Mouse (Mus musculus) megakaryocyte, adult 5-6 weeks (primary cell): ENCODE measurements around the gene Cfap45. TPM values are rescaled to one million over a fixed set of nuclear protein-coding genes. Genes with fewer than 3 reads are reported as not detected.

Experiments
- ATAC-seq: 2 replicates; pipeline ENCODE4 v1.8.0; 2016; ENCODE audit warnings: mild to moderate bottlenecking, inconsistent platforms; ENCODE audit not compliant: poor library complexity, severe bottlenecking
- total RNA-seq, 2 experiments: library from RNA; stranded (forward) in 1 of 2; stranded (reverse) in 1 of 2; fragments of 153-499, 151-499 nt in 1 of 2; fragments of 221-1000, 200-1000 nt in 1 of 2; gene quantifications; 2 replicates each; pipeline versions ENCODE4 v1.2.3 to v1.2.4; 2015 to 2017

Gene Cfap45
- total RNA-seq, 2 experiments from 2014 or later = 0.11 TPM; not detected in 1

DNA sequence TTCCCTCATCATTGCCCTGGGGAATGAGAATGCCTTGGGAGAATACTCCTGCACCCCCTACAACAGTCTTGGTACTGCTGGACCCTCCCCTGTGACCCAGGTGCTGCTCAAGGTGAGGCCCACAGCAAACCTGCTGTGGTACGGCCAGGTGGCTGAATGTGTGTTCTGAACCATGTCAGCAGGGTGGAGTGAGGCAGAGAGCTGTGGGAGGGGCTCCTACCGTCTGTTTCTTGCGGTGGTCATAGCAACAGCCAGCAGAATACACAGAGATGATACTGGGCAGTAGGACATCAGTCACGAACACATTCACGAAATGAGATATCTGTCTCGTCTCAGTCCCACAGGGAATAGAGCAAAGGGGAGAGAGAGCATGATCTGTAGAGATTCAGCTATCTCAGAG, 27.1 kb upstream of the Cfap45 start:
- ATAC-seq = no peak

DNA sequence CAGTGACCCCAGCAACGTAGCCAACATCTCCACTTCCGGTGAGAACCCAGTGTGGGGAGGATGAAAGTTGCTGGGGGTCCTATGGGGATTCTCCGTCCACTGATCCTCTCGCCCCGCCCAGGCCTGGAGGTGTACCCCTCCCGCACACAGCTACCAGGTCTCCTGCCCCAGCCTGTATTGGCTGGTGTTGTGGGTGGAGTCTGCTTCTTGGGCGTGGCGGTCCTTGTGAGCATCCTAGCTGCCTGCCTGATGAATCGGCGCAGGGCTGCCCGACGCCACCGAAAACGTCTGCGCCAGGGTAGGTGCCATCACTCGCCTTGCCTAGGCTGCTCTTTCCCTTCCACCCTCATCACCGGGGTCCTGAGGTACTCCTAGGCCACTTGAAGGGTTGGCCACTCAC, 24.6 kb upstream of the Cfap45 start:
- no peak for ATAC-seq

DNA sequence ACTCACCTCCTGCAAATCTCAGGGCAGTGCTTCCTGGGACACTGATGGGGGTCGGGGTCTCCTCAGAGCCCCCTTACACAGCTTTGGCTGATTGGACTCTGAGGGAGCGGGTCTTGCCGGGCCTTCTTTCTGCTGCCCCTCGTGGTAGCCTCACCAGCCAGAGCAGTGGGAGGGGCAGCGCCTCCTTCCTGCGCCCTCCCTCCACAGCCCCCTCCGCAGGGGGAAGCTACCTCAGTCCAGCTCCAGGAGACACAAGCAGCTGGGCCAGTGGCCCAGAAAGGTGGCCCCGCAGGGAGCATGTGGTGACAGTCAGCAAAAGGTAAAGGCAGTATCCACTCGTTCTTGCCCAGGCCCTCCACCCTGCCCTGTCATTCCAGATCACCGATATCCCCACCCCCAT, 23.2 kb upstream of the Cfap45 start:
- ATAC-seq = no peak

DNA sequence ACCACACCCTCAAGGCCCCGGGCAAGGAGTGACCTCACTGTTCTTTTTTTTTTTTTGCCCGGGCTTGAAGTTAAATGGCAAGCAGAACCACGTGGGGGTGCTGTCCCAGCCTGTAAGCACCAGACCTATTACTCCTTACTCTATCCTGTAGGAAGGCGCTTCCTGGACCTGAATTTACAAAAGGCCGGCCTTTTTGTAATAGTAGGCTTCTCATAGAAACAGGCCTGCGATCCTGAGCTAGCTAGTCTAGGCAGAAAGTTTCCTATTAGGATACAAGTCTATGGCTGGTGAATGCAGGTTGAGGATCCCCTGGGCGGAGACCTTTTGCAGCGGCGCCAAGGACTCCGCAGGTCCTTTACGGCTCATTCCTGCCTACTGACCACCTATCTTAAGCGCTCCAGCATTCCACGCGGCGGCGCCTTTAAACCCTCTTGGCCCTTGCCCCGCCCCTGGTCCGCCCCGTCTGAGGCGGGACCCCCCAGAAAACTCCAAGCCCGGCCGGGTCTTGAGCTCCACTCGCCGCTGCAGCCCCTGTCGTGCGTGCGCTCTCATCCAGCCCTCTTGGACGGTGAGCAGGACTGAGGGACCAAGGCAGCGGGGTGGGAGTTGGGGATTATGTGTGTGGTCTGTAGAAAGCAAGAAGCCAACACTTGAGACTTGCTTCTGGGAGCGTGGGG, 20.7 kb upstream of the Cfap45 start, which contains the start of gene Tagln2:
Gene Tagln2 (plus strand): TSS at position 283 of the 677 bp plus-strand sequence.
- peak; percentile 30 for ATAC-seq

DNA sequence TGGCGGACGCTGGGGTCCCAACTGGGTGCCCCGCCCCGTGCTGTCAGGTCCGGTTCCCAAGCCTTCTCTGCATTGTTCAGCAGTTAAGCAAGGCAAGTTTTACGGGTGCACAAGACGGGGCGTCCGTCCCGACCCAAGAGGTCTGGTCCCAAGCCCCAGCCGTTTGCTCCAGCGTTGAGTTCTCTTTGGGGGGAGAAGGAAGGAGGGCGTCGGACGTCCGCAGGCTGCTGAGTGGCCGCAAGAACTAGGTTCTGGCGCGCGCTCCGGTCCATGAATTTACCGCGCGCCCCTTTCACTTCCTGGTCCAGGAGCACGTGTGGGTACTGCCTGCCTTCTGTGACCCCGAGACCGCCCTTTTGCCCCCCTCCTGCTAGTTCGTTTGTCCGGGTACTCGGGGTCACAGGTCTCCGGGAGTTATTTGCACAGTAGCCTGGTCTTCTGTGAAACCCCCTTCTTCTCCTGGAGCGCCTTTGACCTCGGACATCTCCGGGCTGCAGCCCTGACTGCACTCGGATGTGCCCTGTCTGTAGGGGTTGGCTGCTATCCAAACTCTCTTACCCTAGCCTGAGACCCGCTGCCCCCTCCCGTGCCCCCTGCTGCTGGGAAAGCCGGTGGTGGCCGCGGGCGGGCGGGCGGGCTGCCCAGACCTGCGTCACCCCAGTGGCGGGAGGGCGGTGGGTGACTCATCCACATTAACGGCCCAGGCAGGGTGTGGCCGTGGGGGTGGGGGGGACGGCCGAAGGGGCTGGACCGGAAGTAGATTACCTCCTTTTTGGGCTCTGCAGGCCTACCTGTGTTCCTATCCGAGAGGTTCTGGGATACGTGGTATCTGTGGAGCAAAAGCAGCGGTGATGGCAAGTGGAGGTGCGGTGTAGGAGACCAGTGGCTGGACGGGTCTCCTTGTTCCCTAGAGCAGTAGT, 19.9 kb upstream of the Cfap45 start:
- peak; percentile 45 for ATAC-seq

DNA sequence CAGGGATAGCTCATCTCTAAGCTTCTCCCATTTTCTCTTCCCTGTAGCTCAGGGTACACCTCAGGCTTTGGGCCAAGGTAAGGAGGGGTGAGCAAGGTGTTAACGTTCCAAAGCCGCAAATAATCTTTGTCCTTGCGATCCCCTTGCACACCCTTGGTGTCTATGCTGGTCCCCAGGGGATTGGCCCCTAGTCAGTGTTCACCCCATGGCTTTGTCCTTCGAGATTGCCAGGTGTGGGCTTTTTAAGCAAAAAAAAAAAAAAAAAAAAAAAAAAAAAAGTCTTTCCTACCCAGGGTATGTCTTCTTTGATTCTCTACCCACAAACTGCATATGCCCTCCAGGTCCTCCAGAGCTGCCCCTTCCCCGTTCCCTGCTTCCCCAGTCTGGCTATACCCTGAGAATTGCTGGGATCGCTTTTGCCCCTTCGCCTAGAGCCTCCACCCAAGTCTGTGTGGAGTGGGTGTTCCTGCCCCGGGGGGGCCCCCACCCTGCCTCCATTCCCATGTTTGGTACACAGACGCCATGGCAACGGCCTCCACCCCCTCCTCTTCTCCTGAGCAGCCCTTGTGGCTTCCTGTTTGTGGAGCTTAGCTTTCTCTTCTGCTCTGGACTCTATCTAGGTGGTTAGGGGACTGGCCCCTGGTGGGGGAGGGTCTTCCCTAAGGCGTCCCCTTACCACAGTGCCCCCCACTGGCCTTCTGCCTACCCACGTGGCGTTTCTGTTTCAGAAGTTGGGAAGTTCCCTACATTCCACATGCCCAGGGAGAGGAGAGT, 19.0 kb upstream of the Cfap45 start:
- peak; percentile 45 for ATAC-seq

DNA sequence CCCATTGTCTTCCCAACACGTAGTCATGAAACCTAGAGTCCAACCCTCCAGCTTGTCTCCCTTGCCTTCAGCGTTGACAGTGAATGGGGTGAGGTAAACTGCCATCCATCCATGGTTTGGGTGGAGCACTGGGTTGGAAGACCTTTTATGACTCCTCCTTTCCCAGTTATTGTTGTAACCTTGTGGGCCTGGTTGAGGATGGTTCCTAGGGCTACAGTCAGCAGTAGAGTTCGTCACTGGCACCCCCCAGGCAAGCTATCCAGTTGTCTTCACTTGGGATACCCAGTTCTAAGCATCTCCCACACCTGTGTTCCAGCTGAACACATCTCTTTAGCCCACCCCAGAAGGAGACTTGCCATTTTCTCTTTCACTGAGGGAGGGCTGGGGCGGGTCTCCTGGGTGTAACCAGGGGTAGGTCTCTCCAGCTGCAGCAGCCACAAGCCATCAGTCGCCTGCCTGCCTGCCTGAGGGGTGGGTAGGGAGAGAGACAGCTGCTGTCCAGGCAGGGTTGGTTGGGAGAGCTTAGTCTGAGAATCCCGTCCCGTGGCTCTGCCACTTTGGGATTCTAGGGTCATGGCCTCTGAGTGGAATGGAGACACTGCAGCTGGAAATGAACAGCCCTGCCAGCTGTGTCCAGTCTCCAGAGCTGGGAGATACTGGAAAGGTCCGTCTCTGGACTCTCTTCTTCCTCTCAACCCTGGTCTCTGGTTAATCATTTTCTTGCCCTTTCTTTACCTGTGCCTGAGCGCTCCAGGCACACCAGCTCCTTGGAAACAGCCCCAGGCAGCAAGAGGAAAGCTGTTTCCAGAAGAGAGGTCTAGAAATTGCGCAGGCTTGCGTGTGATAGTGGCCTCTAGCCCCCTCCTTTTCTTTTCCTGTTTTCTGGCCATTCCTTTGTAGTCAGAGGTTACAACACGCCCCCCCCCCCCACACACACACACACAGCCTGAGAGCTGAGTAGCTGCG, 18.2 kb upstream of the Cfap45 start:
- no peak for ATAC-seq

DNA sequence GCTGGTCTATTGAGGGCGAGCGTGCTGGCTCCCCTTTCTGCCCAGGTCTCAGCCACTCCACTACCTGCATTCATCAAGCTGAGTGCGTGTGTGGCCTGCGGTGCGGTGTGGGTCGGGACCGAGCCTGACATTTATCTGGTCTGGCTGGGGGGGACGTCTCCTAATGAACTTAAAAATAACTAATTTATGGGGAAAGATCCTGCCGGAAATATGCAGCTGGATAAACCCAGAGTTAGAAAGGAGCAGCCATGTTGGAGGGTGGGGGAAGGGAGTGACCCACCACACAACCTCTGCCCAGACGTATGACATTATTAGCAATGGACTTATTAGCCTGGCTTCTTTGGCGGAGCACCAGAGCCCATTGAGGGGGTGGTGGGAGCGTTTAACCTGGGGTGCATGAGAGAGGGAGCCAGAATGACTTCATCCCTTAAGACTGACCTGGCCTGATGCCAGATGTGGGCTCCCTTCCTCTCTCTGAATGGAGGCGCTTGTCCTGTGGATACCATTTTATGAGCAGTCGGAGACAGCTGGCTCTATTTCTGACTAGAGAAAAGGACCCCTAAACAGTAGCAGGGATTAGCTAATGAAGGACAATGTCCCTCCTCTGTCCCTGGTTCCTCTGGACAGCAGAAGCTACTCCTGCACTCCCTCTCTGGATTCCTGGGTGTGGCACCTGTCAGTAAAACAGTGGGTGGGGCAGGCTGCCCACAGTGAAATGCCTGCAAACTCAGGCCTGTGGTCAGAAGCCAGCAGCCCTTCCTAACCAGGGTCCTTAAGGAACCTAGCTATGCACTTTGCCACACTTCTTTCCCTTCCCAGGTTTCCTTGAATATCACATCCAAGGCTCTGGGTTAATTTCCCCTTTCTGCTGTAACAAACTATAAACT, 17.2 kb upstream of the Cfap45 start:
- no peak for ATAC-seq

DNA sequence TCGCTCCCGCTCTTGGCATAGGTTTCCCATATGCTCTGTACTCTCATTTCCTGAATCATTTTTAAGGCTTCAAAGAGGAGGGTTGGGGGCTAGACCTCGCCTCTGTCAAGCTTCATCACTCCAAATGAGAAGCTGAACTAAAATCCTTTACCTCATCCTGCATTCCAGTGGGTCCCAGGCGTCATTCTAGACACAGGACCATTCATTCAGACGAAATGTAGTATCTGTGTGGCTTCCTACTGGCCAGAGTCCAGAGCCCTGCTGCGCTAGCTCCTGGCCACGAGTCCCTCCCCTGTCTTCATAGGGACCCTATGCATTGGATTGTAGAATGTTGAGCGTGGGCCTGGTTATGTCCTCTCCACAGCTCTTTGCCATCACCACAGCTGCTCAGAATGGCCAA, 15.8 kb upstream of the Cfap45 start:
- no peak for ATAC-seq

DNA sequence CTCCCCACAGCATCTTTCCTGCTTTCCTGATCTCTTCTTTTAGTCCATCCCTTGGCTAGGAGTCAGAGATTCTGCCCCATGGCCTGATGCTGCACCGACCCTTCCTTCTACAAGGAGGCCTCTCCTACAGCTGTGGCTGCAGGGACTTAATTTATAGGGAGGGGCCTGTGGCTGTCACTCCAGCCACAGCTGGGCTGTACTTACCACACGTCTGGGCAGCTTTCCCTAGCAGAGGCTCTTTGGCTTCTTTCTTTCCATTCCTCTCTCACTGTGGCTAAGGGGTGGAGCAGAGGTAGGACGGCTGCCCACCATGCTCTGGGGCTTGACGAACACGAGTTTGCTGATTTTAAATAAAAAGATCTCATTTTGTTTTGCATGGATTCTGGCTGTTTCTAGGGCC, 13.6 kb upstream of the Cfap45 start:
- ATAC-seq = 0 out of 2 replicates have a peak, but pooled peaks have one; percentile 9

DNA sequence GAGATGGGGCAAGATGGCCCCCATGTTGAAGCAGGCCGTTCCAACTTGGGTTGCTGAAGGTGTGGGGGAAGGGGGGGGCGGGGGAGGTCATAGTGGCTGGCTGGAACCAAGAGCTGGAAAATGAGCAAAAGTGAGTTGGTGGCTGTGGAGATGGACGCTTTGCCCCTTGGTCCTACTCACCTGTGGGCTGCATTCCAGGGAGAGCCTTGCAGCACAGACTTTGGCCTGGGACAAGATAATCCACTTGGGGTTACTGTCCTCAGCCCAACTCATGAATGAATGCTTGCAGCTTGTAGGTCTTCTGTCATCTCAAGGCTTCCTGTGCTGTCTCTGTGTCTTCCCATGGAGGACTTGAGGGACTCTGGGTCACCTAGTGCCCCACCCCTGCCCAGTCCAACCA, 12.9 kb upstream of the Cfap45 start:
- ATAC-seq = no peak

DNA sequence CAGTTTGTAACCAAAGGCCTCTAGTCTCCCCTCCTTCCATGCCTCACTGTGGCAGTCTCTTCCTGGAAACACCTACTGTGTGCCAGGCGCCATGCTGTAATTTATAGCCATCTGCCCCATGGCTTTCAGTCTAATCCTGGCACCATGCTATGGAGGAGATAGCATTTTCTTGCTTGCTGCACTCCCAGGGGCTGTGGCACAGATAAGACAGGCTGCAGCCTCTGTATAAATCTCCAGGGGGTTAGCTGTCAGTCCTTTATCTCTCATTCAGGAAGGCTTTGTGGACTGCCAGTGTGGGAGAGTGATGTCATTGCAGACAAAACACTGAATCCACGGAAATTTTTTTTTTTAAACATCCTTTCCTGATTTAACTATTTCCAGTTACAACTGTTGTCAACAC, 12.4 kb upstream of the Cfap45 start:
- ATAC-seq = no peak

DNA sequence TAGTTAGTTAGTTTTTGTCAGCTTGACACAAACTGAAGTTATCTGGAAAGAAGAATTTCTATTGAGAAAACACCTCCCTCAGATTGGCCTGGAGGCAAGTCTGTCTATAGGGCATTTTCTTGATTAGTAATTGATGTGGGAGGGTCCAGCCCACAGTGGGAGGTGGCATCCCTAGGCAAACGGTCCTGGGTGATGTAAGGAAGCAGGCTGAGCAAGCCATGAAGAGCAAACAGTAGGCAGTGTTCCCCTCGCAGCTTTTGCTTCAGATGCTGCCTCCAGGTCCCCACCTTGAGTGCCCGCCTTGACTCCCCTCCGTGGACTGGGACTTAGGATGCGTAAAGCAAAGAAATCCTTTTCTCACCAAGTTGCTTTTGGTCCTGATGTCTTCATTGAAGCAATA, 11.4 kb upstream of the Cfap45 start:
- ATAC-seq = no peak

DNA sequence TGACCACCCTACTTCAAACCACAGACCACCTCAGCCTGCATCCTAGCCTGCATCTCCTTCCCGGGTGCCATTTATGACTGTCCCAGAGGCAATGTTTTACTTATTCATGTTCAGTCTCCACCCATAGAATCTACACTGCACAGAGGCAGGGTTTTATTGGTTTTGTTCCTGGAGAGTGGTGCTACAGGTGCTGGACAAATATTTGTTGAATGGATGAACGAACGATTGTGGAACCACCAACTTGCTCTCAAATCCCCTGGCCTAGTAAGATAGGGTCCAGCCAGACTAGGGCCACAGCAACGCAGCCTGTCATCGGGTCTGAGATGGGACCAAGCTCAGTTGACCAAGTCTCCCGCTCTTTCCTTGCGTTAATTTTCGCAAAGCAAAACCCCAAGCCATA, 10.6 kb upstream of the Cfap45 start:
- no peak for ATAC-seq

DNA sequence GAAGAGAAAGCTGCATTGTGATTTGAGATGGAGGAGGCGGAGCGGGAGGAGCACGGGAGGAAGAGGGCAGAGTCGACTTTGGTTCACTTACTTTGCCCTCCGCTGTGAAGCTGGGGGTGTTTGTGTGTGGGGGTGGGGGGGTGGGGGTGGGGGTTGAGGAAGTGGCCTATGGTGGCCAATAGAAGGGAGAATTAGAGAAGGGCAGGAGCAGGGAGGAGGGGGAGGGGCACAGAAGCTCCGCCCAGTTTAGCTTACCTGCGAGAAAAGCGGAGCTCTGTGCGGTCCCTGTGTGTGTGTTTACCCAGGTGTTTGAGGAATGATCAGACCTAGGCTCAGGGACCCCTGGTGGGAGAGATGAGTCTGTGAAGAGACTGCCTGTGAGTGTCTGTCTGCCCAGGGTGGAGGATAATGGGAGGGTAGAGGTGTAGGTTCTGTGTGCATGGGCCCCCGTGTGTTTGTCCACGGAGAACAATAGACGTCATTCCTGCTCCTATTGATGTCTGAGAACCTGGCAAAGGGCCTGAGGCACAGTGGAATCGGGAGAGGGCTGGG, 10.1 kb upstream of the Cfap45 start:
- no peak for ATAC-seq

DNA sequence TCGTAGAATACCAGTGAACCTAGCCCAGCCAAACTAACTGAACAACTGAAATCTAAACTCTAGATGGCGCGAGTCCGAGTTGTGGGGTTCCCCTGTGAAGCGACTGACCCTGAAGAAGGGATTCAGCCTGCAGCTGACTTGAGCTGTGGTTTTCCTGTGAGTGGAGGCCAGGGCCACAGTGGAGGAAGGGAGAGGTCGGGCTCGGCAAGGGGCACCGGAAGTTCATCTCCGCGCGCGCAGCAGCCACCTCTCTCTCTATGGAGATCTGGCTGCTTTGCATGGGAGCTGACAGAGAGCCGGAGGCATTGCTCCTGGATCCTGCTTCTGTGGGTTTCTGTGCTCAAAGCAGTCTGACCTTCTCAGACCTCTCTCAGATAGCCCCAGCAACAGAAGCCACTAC, 7.6 kb upstream of the Cfap45 start:
- ATAC-seq = peak; percentile 67

DNA sequence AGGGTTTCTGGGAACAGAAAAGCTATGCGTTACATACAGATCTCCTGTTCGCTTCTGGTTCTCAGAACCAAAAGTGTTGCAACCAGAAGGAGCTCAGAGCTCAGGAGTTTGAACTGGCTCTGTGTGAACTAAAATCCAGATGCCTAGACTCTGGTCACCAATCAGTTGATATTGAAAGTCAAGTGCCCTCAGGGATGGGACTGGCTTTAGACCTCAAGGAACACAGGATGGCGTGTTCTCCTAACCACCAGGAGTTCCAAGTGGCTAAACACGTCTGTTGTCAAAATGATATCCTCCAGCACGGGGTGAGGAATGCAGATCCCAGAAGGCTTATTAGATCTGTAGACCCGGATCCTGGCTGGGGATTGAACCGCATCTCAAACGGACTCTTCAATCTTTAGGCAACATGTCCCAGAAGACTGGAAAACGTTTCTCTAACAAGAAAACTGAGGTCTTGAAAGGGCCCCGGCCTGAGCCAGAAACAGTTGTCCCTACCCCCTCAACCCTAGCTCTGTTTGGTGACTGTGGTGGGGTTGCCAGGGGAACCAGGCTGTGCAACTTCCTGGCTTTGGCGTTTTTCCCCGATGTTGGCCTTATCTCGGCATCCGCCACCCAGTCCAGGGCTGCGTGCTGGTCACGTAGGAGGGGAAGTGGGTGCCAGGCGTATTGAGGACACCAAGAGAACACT, 6.9 kb upstream of the Cfap45 start:
- ATAC-seq = peak; percentile 76

DNA sequence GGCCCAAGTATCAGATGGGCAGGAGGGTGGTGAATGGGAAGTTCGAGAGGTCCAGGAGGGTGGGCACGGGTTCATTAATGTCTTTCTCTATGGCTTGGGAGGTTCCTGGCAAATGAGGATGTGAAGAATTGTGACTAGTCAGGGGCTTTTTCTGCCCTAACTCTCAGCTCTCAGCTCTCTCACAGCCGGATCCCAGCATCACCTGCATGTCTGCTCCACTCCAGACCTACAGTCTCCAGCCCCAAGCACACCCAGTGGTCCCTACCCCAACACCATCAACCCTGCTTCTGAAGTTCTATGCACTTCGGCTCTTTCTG, 6.4 kb upstream of the Cfap45 start:
- ATAC-seq = no peak
